Mouse (Mus musculus) ES-Bruce4 (cell line): ENCODE results near the gene Nav3. TPM values are rescaled to one million over a fixed set of nuclear protein-coding genes. Genes with fewer than 3 reads are reported as not detected.

ENCODE experiments used
- H3K27ac ChIP-seq: 2 replicates; pipeline ENCODE4 v1.5.1; 2012; ENCODE audit warnings: low read length, inconsistent platforms; ENCODE audit not compliant: insufficient read depth
- H3K27me3 ChIP-seq: 2 replicates; pipeline ENCODE4 v1.6.1; 2012; ENCODE audit warnings: mild to moderate bottlenecking, low read length, inconsistent platforms; ENCODE audit not compliant: control insufficient read depth, poor library complexity, insufficient read depth, severe bottlenecking
- H3K36me3 ChIP-seq: 2 replicates; pipeline ENCODE4 v1.6.1; 2012; ENCODE audit warnings: inconsistent platforms, mild to moderate bottlenecking, low read length, moderate library complexity; ENCODE audit not compliant: control insufficient read depth, poor library complexity, insufficient read depth, severe bottlenecking
- H3K4me1 ChIP-seq: one replicate; pipeline ENCODE4 v1.8.1; 2011; ENCODE audit warnings: low read length; ENCODE audit not compliant: control insufficient read depth, insufficient read depth
- H3K4me3 ChIP-seq: 2 replicates; pipeline ENCODE4 v1.5.1; 2011; ENCODE audit warnings: low read depth, mild to moderate bottlenecking, low read length
- H3K9ac ChIP-seq: 2 replicates; pipeline ENCODE4 v1.6.1; 2012; ENCODE audit warnings: low read depth, mild to moderate bottlenecking, inconsistent platforms; ENCODE audit not compliant: poor library complexity, severe bottlenecking
- H3K9me3 ChIP-seq: replicated peaks from 2 replicates; pipeline ENCODE4 v1.6.1; 2012; ENCODE audit warnings: mild to moderate bottlenecking, low read length, inconsistent platforms; ENCODE audit not compliant: control insufficient read depth, poor library complexity, insufficient read depth, severe bottlenecking
- CTCF ChIP-seq: IDR thresholded peaks from one replicate; pipeline ENCODE4 v1.8.1; 2011; ENCODE audit warnings: low read depth, low read length
- EP300 ChIP-seq: IDR thresholded peaks from 2 replicates; pipeline ENCODE4 v1.6.1; 2011; ENCODE audit warnings: low read depth, low read length; ENCODE audit not compliant: insufficient read depth
- POLR2A ChIP-seq: IDR thresholded peaks from one replicate; pipeline ENCODE4 v1.8.1; 2011; ENCODE audit warnings: low read length; ENCODE audit not compliant: insufficient read depth
- polyA plus RNA-seq: library from polyadenylated mRNA; stranded (reverse); fragments of >200 nt; gene quantifications from 2 replicates; pipeline ENCODE4 v1.2.4, GENCODE M21; 2011; ENCODE audit warnings: low read depth; ENCODE audit not compliant: missing spikeins, insufficient read depth, insufficient read length

Nav3 gene
- polyA plus RNA-seq, 1 experiment: 0.36 TPM

DNA sequence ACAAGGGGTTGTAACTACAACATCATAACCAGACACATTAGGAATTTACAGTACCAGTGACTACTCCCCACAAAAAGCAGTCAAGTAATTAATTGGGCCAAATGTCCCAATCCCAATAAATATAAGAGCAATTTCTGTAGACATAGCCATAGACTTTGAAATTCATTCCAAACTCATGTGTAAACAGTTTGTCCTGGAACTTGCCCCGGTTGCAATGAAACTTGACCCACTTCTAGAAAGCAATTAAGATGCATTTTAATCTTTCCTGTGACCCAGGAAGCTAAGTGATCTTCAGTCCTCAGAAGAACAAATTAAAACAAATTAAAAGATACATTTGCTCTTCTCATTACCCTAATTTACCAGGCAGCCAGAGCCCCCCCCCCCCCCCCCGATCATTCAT lies 590.6 kb downstream of the Nav3 start:
- TF ChIP-seq CTCF: no peak
- no peak for TF ChIP-seq EP300
- TF ChIP-seq POLR2A: no peak
- Histone ChIP-seq H3K9me3 (no peaks in the 10 kb centered on the region), H3K27me3 (no peaks in the 10 kb centered on the region), H3K36me3 (no peaks in the 10 kb centered on the region), H3K4me1 (no peaks in the 10 kb centered on the region), H3K9ac (no peak overlapping the region), H3K27ac (no peak overlapping the region), H3K4me3 (no peak overlapping the region)

DNA sequence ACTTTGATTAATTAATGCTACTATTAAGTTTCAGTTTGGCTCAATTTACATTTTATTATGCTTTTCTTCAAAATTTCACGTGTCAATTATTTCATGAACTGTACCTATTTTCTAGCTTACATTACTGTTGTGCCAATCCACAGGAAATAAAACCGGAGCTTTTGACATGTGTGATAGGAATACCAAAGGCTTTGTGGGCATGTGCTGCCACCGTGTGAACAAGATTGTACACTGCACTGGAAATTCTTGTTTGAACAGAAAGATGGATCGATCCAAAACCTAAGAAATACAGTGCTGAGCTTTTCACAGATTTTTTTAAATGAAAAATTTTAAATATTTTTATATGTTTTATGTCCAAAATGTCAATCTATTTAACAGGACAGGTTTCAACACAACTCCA lies 591.3 kb downstream of the Nav3 start:
- Histone ChIP-seq H3K9me3 (no peaks in the 10 kb centered on the region), H3K27me3 (no peaks in the 10 kb centered on the region), H3K36me3 (no peaks in the 10 kb centered on the region), H3K4me3 (no peak overlapping the region), H3K9ac (no peak overlapping the region), H3K4me1 (no peaks in the 10 kb centered on the region), H3K27ac (no peak overlapping the region)
- no peak for TF ChIP-seq EP300
- no peak for TF ChIP-seq CTCF
- no peak for TF ChIP-seq POLR2A

DNA sequence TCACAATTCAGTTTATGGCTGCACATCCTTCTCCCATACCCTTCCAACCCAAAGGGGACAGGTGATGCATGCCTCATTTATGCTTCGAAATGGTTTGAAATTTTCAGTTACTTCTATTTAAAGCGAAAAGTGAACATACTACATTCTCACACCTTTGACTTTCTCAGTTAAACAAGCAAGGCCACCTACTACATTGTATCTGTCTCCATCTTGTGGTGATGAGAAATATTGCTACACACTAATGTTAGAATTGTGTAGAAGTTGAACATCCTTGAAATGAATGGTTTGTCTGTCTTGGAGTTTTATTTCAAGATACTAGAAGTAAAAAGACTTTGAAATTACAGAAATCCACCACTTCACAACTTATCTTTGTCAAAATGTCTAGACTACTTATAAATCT lies 594.7 kb downstream of the Nav3 start:
- Histone ChIP-seq H3K9me3 (no peaks in the 10 kb centered on the region), H3K4me1 (no peaks in the 10 kb centered on the region), H3K9ac (no peak overlapping the region), H3K27me3 (no peaks in the 10 kb centered on the region), H3K36me3 (no peaks in the 10 kb centered on the region), H3K27ac (no peak overlapping the region), H3K4me3 (no peak overlapping the region)
- TF ChIP-seq EP300 (no peak), CTCF (no peak), POLR2A (no peak)

DNA sequence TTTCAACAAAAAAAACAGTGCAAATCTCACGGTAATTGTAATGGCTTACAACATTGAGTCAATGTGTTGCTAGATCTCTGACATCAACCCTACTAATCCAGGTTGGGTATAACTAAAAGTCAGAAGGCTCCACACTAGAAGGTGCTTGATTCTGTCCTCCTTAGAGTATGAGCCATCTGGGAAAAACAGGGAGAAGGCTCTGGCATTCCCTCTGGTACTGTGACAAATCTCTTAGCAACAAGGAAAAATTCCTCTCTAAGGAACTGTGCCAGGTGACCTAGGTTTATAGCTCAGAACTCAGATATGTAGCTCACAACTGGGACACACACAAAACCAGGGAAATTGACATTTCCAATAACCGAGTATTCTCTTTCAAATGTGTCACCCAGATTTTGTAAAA lies 597.4 kb downstream of the Nav3 start:
- Histone ChIP-seq H3K27me3 (no peaks in the 10 kb centered on the region), H3K27ac (no peak overlapping the region), H3K9ac (no peak overlapping the region), H3K4me1 (no peaks in the 10 kb centered on the region), H3K9me3 (no peaks in the 10 kb centered on the region), H3K4me3 (no peak overlapping the region), H3K36me3 (no peaks in the 10 kb centered on the region)
- TF ChIP-seq EP300 (no peak), CTCF (no peak), POLR2A (no peak)

DNA sequence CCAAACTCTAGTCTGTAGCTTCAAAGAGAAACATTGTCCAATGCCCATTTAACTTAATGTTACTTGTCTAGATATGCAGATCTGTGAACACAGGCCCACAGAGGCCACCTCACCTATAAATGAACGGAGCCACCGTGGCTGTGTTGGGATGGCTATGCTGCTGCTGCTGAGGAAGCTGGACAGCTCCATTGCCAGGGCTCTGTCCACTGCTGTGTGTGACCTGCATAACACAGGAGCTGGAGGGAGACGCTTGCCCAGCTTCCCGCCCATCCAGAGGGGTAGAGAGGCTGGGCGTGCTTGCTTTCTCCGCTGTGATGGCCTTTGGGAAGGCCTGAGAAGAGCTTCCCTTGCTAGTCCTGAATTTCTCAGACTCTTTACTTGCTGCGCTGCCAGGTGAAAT lies 603.6 kb downstream of the Nav3 start:
- Histone ChIP-seq H3K36me3 (no peaks in the 10 kb centered on the region), H3K27me3 (no peaks in the 10 kb centered on the region)
- TF ChIP-seq POLR2A (no peak), EP300 (no peak), CTCF (no peak)

DNA sequence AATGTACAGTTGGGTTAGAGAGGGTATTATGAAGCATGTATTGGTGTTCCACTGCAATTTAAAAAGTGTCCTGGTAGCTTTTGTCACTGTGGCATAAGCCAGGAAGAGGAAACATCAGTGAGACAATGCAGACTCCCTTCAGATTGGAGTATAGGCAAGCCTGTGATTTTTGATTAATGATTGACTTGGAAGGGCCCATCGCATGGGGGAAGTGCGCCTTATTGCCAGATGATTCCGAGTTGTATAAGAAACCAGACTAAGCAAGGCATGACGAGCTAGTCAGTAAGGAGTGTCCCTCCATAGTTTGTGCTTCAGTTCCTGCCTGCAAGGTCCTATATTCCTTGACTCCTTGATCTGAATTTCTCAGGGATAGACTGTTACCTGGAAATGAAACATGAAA lies 608.4 kb downstream of the Nav3 start:
- H3K27me3 ChIP-seq: no peaks in the 10 kb centered on the region
- no peak overlapping the region for H3K9ac ChIP-seq
- TF ChIP-seq EP300 (no peak), CTCF (no peak), POLR2A (no peak)
- no peak overlapping the region for H3K27ac ChIP-seq
- no peak overlapping the region for H3K4me3 ChIP-seq
- no peaks in the 10 kb centered on the region for H3K4me1 ChIP-seq
- no peaks in the 10 kb centered on the region for H3K36me3 ChIP-seq
- H3K9me3 ChIP-seq: no peaks in the 10 kb centered on the region

More for the DNA sequence above, 603.6 kb downstream of the Nav3 start:
- Histone ChIP-seq H3K4me3 (no peak overlapping the region), H3K9ac (no peak overlapping the region), H3K4me1 (no peaks in the 10 kb centered on the region), H3K9me3 (no peaks in the 10 kb centered on the region), H3K27ac (no peak overlapping the region)
